Mouse (Mus musculus) brain, adult 2 months (tissue): ENCODE data around the gene Atrnl1.
"Not testable (repeated sequence)": the region's sequence is repeated elsewhere in the genome, so short reads cannot be mapped to it uniquely, and the experiment has no call there.

Experiments used
- DNase-seq: peaks from one replicate; pipeline ENCODE4 v3.0.0; 2011; ENCODE audit warnings: low read depth, low spot score

The Atrnl1 gene

DNA sequence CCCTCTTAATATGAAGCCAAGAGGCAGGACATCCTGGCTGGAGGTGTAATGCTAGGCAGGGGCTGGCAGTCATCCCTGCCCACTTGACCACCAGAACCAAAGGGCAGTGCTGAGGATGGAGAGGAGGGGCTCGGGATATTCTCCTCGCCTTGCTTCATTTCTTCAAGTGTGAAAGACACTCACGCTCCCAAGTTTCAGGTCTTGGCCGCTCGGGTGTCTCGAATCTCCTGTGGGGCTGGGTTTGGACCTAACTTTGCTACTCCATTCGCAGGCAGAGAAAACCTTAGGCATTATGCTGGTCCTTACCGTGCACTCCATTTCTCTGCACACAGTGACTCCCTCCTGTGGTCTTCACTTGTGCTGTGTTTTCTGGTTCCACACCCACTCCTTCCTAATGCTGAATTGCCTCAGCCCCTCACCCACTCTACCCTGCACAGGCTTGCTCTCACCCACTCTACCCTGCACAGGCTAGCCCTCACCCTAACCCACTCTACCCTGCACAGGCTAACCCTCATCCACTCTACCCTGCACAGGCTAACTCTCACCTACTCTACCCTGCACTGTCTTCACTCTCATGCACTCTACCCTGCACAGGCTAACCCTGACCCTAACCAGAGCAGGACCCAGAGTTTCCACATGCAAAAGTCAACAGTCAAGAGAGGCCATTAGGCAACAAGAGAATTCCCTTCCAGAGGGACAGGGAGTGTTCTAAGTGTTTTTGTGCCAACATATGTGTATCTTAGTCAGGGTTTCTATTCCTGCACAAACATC lies 410.9 kb downstream of the Atrnl1 start:
- DNase-seq = no peak

DNA sequence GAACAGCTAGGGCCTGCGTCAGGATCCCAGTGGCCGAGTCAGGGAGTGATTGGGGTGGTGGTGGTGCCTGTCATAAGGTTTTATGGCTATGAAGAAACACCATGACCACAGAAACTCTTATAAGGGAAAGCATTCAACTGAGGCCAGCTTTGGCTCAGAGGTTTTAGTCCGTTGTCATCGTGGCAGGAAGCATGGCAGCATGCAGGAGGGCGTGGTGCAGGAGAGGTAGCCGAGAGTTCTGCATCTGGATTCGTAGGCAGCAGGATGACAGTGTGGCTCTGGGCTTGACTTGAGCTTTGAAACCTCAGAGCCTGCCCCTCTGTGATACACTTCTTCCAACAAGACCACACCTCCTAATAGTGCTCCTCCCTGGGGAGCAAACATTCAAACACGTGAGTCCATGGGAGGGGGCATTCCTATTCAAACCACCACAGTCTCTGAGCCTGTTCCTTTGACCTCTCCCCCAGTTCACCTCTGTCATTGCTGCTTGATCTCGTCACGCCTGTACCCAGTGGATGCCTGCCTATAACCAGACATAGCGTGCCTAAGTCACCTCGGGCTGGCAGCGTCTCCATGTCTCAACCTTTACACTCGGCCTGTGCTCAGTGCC lies 412.5 kb downstream of the Atrnl1 start:
- no peak for DNase-seq

DNA sequence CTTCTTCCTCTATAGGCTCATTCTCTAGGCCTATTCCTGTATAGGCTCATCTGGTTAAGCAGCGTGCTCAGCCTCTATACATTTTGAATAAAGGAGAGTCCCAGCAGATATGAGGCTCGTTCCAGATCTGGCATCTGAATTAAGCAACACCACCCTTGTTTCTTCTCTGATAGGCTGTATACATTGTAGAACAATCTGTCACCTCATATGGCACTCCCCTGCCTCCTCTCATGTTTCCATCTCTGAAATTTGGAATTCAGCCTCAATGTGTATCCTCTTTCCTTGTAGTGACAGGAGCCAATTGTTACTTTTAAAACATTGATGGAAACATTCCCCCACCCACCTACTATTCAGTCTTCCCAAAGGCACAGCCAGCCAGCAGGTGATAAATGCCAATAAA lies 414.2 kb downstream of the Atrnl1 start:
- DNase-seq = peak; percentile 67

DNA sequence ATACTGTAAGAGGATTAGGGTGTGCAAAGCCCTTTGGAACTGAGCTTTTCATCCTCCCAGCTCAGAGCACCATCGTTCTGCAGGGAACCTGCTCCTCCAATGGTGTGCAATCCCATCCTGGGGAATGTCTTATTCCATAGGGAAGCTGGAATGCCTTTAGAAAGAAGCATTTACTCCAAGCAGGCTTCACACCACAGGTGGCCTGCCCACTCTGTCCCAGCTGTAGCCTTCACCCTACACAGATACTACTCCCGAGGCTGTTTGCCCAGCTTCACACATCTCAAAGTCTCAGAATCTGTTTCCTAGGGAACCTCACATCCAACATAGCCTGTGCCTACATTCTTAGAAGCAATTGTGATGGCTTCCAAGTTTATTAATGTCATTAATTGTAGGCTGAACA lies 418.8 kb downstream of the Atrnl1 start:
- peak; percentile 91 for DNase-seq

DNA sequence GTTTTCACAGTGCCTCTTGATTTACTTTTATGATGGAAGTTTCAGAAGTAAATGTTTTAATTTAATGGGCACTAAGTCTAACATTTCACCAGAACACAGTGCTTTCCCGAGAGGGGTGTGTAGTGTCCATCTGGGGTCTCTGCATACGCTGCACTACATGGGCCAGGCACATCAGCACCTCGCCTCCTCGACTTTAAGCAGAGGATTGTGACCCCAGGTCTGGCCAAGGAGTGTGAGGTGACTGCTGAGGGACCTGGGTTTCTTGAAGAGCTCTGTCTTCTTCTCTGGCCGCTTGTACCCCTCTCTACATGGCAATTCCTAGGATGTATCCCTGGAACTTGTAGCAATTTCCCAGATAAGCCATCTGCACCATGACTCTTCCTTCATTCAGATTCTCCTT lies 422.4 kb downstream of the Atrnl1 start:
- DNase-seq = no peak

DNA sequence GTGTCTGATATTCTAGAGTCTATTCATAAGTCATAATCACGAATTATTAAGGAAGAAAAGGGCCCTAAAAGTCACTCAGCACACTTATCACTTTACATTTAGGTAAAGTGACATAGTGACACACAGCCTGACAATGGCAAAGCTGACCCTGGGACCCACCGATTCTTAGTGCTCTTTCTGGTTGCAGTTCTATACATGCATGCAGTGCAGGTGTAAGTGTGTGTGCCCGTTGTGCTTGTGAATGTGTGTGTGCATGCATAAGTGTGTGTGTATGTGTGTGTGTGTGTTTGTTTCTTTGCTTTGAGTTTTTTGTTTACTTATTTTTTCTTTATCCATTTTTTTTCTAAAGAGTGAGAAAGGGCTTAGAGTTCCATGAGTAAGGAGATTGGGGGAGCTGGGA lies 425.3 kb downstream of the Atrnl1 start:
- DNase-seq = no peak

DNA sequence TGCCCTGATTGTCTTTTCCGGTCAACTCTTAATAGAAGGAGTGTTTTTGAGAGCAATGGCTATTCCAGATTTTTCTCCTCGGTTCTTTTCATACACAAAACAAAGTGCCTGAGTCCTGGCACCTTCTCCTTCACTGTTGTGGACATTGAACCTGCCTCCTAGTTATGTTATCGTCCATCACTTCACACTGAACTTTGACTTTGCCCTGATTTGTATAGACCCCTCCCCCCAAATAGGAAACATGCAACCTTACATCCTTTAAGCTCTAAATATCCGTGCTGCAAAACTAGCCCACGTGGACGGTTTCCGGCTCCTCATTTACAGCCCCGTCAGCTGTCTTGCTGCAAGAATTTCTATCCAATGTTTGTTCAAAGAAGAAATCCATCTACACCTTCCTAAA lies 432.3 kb downstream of the Atrnl1 start:
- DNase-seq = no peak

DNA sequence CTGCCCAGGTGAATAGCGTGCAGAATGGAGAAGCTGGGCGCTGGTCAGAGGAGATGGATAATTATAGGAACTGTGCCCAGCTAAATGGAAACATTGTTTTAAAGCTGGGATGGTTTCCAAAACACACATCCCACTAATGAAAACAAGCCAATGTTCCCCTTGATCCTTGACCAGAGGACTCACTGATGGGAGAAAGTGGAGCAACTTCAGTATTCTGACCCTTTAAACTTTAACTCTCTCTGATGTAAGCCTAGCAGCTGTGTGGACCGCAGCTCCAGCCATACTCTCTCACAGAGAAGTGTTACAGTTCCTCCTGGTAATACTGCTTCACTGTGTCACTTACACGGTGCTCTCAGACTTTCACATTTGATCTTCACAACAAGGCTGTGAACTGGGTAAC lies 432.7 kb downstream of the Atrnl1 start:
- no peak for DNase-seq

DNA sequence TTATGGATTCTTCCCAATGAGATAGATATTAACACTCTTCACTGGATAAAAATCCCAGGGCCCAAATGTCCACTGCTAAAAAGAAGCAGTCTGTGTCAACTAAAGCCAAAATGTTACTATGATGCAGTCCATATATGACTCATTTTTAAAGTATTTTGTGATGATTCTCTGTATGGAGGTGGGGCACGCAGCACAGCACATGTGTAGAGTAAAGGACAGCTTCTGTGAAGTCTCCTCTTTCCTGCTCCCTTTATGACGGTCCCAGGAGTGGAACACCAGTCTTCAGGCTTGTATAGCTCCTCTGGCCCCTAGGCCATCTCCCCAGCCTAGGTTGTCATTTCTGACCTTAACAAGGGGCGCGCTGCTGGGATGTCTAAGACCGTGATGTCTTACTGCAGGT lies 434.0 kb downstream of the Atrnl1 start:
- DNase-seq = no peak

DNA sequence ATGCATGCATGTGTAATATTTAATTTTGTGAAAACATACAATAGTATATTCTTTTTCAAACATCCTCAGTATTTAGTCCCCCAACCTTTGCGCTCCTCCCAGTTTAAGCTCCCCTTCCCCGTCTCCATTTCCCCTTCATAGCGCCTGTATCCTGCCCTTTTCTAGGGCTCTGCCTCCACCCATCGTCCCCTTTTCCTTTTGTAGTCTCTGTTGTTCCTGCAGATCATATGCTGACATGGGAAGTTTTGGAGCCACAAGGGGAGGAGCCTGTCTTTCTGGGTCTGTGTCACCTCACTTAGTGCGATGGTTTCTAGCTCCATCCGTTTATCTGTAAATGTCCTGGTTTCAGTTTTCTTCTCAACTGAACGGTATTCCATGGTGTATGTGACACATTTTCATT lies 435.8 kb downstream of the Atrnl1 start:
- no peak for DNase-seq

DNA sequence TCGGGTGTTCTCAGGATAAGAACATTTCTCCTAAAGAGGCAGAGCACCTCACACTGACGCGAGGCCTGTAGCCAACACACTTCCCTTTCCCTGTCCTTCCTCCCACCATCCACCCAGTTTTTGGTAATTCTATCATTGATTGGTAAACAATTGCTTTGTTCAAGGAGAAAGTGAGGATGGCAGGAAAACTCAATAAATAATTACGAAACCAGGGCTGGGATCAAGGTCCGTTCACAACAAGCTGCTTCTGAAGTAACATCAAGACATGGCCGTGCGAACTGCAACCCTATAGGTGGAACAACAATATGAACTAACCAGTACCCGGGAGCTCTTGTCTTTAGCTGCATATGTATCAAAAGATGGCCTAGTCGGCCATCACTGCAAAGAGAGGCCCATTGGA lies 439.6 kb downstream of the Atrnl1 start:
- not testable (repeated sequence) for DNase-seq

DNA sequence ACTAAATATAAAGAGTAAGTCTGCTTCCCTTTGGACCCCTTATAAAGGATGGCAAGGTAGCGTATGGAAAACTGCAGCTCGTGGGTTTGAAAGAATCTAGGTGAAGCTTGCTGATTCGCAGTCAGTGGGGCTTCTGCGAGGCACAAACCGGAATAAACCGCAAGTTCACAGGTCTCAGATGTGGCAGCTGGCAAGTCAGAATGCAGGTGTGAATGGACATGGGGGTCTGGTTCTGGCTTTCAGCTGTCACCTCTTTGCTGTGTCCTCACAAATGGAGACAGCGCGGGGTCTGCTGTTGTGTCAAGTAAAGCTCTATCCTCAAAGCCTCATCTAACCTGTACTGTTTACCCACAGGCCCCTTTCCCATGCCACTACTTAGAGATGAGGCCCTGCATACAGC lies 440.2 kb downstream of the Atrnl1 start:
- no peak for DNase-seq

DNA sequence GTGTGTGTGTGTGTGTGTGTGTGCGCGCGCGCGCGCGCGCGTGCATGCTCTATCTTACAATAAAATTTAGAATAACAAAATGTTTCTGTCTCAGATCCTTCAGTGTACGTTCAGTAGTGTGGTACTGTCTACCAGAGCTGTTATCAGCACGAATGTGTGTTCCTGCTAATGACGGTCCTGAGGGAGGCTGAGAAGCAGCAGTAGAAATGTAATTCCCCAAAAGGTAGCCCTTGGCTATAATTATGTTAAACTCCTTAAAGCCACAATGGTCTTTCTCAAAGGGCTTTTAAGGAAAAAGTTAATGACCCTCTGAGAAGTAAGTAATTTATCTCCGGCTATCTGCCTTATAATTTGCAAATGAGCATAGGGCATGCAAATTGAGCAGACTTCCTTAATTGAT lies 441.1 kb downstream of the Atrnl1 start:
- DNase-seq = no peak

DNA sequence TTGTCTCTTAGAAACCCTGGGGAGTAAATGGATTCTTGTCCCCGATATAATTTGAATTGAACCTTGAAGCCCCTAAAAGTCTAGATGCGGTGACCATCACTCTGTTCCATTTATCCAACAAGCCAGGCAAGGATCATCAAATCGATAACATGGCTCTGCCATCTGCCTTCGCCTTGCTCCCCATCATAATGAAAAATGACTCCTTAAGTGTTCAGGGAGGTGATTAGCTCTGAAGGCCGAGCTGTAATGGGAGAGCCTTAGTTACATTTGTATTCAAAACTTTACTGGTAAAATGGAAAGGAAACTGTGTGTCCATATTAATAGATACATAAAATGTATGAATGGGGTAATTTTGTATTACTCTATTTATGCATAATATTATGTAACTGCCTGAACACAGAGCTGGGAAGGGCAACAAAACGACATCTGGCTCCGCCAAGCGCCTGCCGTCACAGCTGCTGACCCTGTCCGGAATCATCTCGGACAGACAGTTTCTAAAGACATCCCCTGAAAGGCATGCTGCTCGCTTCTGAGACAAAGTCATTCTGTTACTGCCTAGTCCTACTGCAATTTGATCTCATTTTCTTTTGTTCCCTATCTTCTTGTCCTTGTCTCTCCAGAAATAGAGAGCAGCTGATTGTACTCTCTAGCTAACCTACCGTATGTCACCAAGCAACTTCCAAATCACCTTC lies 441.8 kb downstream of the Atrnl1 start:
- DNase-seq = no peak

DNA sequence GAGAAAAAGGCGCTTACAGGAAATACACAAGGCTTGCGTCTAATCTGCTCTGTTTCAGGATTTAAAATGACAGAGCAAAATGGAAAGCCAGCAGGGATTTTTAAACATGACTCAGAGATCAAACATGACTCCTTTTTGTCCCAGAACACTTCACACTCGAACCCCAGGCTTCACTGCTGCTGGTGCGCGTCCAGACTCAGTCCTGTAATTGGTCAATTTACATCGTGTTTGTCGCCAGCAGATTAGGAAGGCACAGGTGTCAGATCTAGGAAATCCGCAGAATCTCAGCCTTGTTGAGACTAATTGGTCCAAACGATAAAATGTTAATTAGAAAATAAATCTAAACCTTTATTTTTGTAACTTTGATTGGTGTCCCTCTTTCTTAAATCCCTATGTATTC lies 448.9 kb downstream of the Atrnl1 start:
- no peak for DNase-seq

DNA sequence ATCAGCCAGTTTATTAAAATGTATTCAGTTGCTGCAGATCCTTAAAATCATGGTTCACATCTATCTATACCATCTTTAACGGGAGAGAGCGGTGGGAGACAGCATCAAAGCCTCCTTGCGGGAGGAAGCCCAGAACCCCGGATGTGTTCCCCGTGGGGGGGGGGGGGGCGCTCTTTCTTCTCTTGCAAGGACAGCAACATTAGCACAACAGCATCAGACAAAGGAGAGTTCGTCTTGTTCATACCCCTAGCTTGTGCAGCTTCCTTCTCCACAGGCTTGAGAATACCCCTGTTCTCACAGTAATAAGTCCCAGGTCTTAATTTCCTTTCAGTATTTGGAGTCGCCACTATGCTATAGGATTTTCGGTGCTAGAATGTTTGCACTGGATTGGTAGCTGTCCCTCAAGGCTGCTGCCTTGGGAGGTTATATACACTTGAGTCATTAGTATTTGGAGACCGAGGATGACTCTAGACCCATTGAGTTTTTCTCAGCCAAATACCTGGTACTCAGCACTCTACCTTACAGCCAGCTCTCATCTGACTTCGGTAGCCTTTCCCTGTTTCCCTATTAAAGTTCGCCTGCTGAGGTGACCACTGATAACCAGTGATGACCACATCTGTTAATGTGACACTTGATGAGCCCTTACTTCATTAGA lies 449.5 kb downstream of the Atrnl1 start:
- no peak for DNase-seq

DNA sequence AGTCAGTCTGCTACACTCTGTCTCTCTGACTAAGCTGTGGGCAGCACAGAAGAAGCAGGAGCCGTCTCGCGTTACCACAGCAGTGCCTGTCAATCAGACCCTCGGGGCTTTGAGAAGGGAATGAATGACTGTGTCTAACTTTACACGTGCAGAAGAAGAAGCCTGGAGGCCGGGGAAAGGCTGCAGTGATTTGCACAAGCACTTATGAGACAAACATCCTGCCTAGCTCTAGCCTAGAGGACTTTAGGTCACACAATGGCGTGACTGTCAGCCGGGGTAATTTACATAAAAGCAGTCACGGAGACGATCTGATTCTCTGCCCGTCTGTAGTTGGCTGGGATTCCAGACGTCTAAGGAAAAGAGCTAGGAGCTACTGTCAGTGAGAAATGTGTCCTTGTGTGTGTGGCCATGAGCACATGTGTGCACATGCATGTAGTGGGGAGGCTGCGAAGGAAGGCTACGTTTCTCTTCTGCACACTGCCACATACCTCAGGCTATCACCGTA lies 450.1 kb downstream of the Atrnl1 start:
- peak; percentile 25 for DNase-seq

DNA sequence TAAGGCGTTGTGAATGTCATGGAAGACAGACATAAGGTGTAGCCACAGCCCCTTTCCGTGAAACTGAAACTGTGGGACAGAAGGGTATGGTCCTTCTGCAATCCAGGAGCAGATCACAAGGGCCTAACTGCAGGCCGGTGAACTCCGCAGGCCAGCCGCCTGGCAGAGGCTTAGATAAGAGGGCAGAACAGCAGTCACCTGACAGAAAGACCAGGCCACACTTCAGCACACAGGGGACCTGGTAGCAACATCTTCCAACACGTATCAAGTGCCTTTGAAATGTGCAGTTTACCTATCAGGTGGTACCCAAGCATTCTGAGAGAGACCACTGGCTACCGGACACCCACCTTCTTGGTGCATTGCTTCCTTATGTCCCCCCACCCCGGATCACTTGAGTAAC lies 451.1 kb downstream of the Atrnl1 start:
- no peak for DNase-seq

DNA sequence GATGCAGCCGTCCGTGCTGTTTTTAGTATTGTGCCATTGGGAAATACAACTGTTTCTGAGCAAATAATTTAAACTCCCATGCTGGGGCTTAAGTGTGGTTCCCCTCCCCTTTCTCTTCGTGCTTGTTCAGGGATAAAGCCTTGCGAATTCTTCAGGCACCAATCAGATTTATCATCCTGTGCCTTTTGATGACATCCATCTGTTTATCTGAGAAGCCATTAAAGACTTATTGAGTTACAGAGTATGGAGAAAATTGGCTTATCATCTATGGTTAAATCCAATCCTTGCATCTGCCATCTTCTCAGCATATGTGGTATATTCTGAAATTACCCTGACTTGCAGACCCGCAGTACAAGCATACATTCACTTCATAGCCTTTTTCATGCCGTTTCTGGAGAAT lies 452.7 kb downstream of the Atrnl1 start:
- no peak for DNase-seq

DNA sequence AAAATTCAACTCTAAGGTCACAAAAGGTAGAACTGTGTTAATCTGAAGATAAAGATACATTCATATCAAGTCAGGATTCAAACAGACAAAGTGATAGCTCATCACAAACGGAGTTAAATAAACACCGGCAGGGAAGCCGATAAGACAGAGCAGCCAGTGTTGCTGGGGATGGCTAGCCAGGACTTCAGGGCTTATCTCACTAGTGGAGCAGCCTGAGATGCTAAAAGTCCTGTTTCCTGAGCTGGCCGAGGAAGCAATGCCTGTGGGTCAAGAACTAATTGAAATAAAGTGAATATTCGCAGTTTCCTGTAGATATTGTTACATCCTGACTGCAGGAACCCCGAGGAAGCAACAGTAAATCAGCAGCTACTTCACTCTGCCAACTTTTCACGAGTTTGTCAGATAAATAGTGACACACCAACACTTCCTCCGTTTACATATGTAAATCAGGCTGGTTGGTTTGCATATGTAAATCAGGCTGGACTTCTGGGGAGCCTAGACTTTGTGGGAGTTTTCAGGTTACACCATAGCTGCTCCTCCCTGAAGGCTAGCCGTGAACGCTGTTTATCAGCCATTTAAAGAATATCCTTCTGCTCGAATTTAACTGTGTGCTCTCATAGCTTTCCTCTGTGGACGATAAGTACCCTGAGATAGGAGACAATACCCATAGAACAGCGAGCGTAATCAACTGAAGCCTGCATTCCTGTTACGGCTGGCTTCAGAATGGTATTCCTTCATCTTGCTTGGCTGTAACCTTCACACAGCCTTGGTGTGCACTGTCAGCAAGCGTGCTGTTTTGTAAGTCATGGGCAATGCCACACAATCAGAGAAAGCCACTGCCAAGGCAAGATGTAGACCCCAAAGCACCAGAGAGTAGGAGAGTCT lies 453.5 kb downstream of the Atrnl1 start:
- DNase-seq = peak; percentile 54

DNA sequence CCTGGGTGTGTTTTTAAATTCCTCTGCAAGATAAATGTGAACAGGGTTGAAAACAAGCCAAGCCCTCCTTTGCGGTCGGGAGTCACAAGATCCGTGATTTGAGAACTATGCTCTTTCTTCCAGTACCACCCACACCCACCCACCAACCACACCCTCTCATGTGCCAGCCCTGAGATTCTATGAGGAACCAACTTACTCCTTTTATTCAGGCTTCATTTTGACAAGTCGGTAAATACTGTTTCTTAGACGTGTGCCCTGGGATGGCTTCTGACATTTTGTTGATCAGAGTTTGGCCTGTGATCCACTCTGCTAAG lies 454.1 kb downstream of the Atrnl1 start:
- DNase-seq = peak; percentile 57
